Mouse (Mus musculus): ENCODE measurements around the gene Egln2.

The Egln2 gene

GRCm38 (mm10) chr7:27178324-27179216, 12.0 kb upstream of the Egln2 start, which contains the start of gene Rab4b:
TSS of gene Rab4b (minus strand) at chr7:27178896.
- in situ Hi-C loops (cut with MboI; ENCODE audit: low pct_unique_long_range_greater_than_20kb in 1 of 2, low sequenced_read_pairs in 2 of 2, unreplicated experiment in 1 of 2), result no loop called here

- in situ Hi-C loops (cut with MboI; ENCODE audit: low pct_unique_long_range_greater_than_20kb in 1 of 2, low sequenced_read_pairs in 2 of 2, unreplicated experiment in 1 of 2), result no loop called here
These were observed 11.3 kb upstream of the Egln2 start for GRCm38 (mm10) chr7:27177942-27178323.

DNA sequence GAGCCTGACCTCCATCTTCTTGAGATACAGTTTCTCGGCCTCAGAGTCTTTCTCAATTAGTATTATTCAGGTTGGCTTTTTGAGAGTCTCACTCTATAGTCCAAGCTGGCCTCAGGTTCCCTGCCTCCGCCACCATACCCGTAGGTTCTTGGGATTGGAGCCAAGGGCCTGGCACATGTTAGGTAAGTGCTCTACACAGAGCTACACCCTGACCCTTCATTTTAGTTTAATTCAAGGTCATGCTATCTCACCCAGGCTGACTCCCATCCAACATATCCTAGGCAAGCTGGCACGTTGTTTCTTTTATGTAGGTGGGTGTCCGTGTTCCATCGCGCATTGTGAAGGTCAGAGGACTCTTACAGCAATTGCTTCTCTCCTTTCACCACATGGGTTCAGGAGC, 8.3 kb upstream of the Egln2 start:
- in situ Hi-C loops (cut with MboI; ENCODE audit: low pct_unique_long_range_greater_than_20kb in 1 of 2, low sequenced_read_pairs in 2 of 2, unreplicated experiment in 1 of 2), result no loop called here

DNA sequence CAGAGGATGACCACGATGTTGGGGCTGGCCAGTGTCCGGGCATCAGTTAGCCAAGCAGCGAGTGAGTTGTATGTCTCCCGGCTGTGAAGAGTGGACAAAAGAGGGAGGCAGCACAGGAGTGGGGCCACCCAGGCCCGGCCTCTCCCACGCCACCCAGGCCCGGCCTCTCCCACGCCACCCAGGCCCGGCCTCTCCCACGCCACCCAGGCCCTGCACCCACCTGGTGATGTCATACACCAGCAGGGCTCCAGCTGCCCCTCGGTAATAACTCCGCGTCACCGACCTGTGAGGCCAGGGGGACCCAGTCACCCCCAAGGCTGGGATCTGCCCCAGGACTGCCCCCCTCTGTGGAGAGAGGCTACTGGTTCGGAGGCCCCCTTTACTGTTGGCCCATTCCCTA, 7.9 kb upstream of the Egln2 start:
- in situ Hi-C loops (cut with MboI; ENCODE audit: low pct_unique_long_range_greater_than_20kb in 1 of 2, low sequenced_read_pairs in 2 of 2, unreplicated experiment in 1 of 2), result no loop called here

DNA sequence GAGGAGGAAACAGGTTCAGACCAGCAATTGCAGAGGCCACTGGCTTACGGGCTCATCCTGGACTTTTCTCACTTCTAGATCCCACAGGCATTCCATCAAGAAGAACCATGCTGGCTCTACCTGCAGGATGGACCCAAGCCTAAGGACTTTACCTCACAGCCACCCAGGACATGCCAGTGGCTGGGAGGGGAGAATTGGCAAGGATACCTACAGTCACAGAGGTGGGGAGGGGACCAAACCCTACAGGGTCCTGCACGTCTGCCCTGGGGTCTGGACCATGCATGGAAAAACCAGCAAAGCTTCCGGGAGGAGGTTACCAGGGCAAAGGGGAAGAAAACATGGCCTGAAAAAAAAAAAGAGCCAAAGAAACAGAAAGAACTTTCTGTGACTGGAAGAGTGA, 4.4 kb upstream of the Egln2 start:
- in situ Hi-C loops (cut with MboI; ENCODE audit: low pct_unique_long_range_greater_than_20kb in 1 of 2, low sequenced_read_pairs in 2 of 2, unreplicated experiment in 1 of 2), result no loop called here

DNA sequence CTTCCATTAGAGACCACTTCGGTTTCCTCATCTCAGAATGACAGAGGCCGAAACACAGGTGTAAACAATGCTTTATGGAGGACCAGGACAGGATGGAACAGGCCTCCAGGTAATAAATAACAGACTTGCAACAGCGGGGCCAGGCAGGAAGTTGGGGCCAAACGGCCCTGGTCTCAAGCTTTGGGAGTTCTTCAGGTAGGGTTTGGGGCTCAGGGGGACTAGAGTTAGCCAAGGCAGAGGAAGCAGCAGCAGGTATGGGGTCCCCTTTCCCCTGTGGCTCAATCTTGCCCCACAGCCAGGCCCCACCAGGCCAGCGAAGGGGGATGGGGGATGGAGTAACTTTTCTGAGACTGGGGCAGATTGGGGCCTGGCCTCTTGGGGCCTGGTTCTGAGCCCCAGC, 1.8 kb upstream of the Egln2 start:
- in situ Hi-C loops (cut with MboI; ENCODE audit: low pct_unique_long_range_greater_than_20kb in 1 of 2, low sequenced_read_pairs in 2 of 2, unreplicated experiment in 1 of 2), result no loop called here

DNA sequence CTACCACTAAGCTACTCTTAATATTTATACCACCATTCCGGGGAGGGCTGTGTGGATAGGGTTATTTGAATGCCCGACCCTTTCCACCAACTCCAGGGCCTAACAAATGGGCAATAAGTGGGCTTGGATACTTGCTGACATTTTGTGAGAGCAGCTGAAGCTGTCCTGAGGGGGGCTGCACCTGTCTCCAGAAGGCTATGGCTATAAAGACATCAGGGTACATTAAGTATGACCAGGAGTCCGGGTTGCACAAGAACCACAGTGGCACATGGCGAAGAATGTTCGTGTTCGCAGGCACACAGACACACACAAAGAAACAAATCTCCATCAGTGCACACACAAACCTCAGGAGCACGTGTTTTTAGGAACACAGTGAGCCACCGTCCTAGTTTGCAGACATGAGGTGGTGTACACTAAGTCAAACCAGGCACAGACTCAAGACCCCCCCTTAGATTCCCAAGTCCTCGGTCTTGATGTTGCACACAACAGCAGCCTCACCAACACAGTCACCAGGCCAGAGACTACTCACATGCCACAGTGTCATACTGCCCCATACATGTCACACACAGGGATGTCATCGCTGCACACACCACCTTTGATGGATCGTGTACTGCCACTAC, 983 bp upstream of the Egln2 start:
- in situ Hi-C loops (cut with MboI; ENCODE audit: low pct_unique_long_range_greater_than_20kb in 1 of 2, low sequenced_read_pairs in 2 of 2, unreplicated experiment in 1 of 2), result no loop called here

DNA sequence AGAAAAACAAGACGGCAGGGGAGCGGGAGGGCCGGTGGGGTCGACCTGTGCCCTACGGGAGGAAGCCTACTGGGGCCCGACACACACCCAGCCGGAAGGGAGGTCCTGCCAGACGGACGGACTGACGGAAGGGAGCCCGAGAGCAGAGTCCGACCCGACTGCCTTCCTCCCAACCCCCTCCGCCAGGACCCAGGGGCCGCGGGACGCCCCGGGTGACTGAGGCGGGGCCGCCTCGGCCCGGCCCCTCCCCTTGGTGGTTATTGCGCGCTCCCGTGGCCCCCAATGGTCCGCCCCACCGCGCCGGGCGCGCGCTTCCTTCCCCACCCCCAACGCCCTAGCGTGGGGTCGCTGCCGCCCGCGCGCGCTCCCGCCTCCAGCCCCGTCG, 381 bp downstream of the Egln2 start:
- in situ Hi-C loops (cut with MboI; ENCODE audit: low pct_unique_long_range_greater_than_20kb in 1 of 2, low sequenced_read_pairs in 2 of 2, unreplicated experiment in 1 of 2), result no loop called here

DNA sequence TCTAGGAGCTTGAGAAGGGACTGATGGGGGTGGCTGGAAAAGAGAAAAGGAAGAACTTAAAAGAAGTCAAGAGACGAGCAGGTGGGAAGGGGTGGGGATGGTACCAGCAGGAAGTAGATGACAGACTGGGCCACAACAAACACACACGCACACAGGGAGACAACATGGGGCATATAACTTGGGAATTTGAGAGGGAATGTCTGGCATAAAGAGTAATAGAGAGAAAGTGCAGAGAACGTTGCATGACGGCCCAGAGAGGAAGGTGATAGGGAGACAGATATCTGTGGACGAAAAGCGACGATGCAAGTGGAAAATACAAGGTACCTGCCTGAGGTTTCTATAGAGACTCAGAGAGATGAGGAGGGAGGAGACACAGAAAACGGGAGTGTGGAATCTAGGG, 906 bp downstream of the Egln2 start:
- in situ Hi-C loops (cut with MboI; ENCODE audit: low pct_unique_long_range_greater_than_20kb in 1 of 2, low sequenced_read_pairs in 2 of 2, unreplicated experiment in 1 of 2), result no loop called here

- in situ Hi-C loops (cut with MboI; ENCODE audit: low pct_unique_long_range_greater_than_20kb in 1 of 2, low sequenced_read_pairs in 2 of 2, unreplicated experiment in 1 of 2), result no loop called here
These were observed 1.5 kb downstream of the Egln2 start for GRCm38 (mm10) chr7:27165007-27165655.

GRCm38 (mm10) chr7:27164112-27164947, 2.3 kb downstream of the Egln2 start:
- in situ Hi-C loops (cut with MboI; ENCODE audit: low pct_unique_long_range_greater_than_20kb in 1 of 2, low sequenced_read_pairs in 2 of 2, unreplicated experiment in 1 of 2), result no loop called here

GRCm38 (mm10) chr7:27163450-27163805, 3.2 kb downstream of the Egln2 start:
- in situ Hi-C loops (cut with MboI; ENCODE audit: low pct_unique_long_range_greater_than_20kb in 1 of 2, low sequenced_read_pairs in 2 of 2, unreplicated experiment in 1 of 2), result no loop called here

- in situ Hi-C loops (cut with MboI; ENCODE audit: low pct_unique_long_range_greater_than_20kb in 1 of 2, low sequenced_read_pairs in 2 of 2, unreplicated experiment in 1 of 2), result no loop called here
These were observed 3.7 kb downstream of the Egln2 start for GRCm38 (mm10) chr7:27162780-27163449.

DNA sequence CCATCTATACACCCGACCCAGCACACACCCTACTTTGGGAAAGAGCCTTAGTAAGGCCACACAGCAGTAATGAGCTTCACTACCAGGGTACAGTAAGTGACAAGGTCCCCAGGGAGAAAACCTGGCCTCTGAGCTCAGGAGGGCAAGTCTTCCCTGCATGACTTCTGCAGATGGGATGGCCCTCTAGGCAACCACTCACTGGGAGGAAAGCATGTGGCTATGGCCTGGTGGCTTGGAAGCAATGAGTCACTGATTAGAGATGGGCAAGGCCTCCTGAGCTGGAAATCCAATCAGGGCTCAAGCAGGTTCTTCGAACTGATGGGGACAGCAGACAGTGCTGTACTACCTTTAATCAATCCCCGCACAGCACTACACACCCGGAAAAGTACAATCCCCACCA, 4.9 kb downstream of the Egln2 start:
- in situ Hi-C loops (cut with MboI; ENCODE audit: low pct_unique_long_range_greater_than_20kb in 1 of 2, low sequenced_read_pairs in 2 of 2, unreplicated experiment in 1 of 2), result no loop called here

GRCm38 (mm10) chr7:27160921-27161320, 5.7 kb downstream of the Egln2 start:
- in situ Hi-C loops (cut with MboI; ENCODE audit: low pct_unique_long_range_greater_than_20kb in 1 of 2, low sequenced_read_pairs in 2 of 2, unreplicated experiment in 1 of 2), result no loop called here

DNA sequence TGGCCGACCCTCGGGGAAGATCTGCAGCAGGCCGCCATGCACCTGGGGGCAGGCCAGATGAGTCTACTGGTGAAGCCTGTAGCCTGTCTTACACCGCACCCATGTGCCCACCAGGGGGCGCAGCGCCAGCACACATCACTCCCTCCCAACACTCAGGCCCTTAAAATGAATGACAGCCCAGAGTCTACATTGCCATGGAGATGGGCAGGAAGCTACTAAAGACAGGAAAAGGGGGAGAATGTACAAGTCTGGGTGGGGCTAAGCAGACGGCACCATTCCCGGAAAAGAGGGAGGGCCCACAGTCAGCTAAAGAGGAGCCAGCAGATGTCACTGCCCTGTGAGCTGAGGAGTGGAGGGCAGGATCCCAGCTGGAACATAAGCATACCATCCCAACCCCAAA, 6.7 kb downstream of the Egln2 start:
- in situ Hi-C loops (cut with MboI; ENCODE audit: low pct_unique_long_range_greater_than_20kb in 1 of 2, low sequenced_read_pairs in 2 of 2, unreplicated experiment in 1 of 2), result no loop called here

DNA sequence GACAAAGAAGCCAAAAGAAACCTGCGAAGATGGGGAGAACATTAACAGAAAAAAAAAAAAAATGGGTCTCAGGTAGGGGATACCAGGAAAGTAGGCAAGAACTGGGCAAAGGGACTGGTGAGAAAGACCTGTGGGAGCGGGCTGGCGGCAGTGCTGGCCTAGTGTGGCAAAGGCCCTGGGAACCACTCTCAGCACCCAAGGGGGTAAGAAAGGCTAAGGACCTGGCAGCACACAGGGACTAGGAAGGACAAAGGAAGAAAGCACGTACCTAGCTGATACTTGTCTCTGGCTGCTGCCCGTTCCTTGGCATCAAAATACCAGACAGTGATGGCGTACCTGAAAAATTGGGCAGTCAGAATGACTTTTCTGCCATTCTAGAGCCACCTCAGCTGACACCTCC, 7.3 kb downstream of the Egln2 start:
- in situ Hi-C loops (cut with MboI; ENCODE audit: low pct_unique_long_range_greater_than_20kb in 1 of 2, low sequenced_read_pairs in 2 of 2, unreplicated experiment in 1 of 2), result no loop called here

DNA sequence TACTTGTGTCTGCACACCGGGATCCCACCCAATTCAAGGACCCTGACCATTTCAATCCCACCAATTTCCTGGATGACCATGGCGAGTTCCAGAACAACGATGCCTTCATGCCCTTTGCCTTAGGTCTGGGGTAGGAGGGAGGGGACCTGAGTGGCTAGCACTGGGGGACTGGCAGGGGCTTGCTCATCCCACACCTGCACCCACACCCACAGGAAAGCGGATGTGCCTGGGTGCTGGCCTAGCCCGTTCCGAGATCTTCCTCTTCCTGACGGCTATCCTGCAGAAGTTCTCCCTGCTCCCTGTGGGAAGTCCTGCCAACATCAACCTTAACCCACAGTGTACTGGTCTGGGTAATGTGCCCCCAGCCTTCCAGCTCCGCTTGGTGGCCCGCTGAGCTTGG, 8.4 kb downstream of the Egln2 start:
- in situ Hi-C loops (cut with MboI; ENCODE audit: low pct_unique_long_range_greater_than_20kb in 1 of 2, low sequenced_read_pairs in 2 of 2, unreplicated experiment in 1 of 2), result no loop called here
